Mouse (Mus musculus): Measurements from ENCODE around the gene Zfp605. TPM values are rescaled to one million over a fixed set of nuclear protein-coding genes. Genes with fewer than 3 reads are reported as not detected.
"Not testable (repeated sequence)": the region's sequence is repeated elsewhere in the genome, so short reads cannot be mapped to it uniquely, and the experiment has no call there.

Zfp605 gene
- polyA plus RNA-seq, 1 experiment from 2014 or later, result 12.5 TPM

DNA sequence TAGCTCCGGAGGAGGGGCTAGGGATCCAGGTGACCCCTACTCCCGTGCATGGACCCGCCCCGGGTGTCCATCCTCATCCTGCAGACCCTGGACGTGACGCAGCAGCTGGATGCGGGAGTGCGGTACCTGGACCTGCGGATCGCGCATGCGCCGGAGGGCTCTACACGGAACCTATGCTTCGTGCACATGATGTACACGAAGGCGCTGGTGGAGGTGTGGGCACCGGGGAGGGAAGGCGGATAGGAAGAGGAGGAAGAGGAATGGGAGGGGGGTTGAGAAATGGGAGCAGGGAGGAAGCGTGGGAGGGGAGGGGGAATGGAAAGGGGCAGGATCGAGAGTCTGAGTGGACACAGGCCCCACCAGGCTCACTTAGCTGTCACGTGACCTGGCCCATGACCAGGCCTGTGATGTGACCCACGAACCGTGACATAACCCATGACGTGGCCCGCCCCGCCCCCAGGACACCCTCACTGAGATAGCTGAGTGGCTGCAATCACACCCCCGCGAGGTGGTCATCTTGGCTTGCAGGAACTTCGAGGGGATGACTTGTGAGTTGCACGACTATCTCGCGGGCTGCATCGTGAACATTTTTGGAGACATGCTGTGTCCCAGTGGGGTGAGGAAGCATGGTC is 8.1 kb upstream of the Zfp605 start:
- Histone ChIP-seq H3K36me3 (peaks cover 41% of the 10 kb centered on the region), H3K9ac (peak overlapping the region; percentile 40; the same call in 1 of the 2 replicates), H3K4me3 (peak overlapping the region; percentile 31), H3K4me2 (replicated peaks) (peak overlapping the region; percentile 63), H3K9me3 (replicated peaks) (no peaks in the 10 kb centered on the region), H3K27me3 (peaks cover 18% of the 10 kb centered on the region), H3K27ac (no peak overlapping the region), H3K4me1 (peaks cover 28% of the 10 kb centered on the region)
- ATAC-seq (ENCODE audit: low FRiP score), result peak; percentile 41
- 21% methylated on average over 33 of the region's 34 CpGs for WGBS

DNA sequence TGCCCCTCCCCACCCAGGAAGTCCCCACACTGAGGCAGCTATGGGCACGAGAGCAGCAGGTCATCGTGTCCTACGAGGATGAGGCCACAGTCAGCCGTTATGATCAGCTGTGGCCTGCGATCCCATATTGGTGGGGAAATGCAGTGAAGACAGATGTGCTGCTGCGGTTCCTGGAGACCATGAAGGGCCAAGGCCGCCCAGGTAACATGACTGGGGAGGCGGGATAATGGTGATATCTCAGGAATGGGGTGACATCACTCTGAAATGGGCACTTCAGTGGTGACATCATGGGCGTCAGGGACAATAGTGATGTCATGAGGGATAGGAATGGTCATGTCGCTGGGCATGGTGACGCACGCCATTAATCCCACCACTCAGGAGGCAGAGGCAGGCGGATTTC is 7.5 kb upstream of the Zfp605 start:
- H3K36me3 ChIP-seq, result peaks cover 41% of the 10 kb centered on the region
- H3K4me2 ChIP-seq (replicated peaks), result no peak overlapping the region

DNA sequence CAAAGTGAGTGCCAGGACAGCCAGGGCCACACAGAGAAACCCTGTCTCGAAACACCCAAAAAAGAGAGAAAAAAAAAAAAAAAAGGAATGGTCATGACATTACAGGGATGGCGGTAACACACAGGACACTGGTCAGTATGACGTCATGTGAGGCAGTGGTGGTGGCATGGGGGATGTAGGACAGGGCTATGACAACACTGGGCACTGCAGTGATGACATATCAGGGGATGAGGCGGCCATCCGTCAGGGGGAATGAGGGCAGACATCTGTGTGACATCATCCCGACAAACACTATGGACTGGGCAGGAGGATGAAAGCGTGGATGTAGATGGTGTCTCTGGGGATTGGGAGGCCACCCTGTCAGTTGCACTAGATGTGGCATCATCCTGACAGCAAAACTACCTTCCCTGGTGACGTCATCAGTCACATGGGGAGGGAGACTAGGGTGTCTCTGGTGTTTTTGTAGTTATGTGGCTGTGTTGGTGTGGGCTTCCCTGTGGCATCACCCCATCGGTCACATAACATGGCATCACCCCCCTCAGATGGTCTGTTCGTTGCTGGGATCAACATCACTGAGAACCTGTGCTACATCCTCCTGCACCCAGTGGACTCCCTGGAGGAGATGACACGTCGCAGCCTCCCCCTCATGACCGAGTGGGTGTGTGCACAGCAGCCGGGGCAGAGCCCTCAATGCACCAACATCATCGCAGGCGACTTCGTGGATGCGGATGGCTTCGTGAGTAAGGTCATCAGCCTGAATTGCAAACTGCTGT is 6.9 kb upstream of the Zfp605 start:
- no peak overlapping the region for H3K4me2 ChIP-seq (replicated peaks)
- peaks cover 41% of the 10 kb centered on the region for H3K36me3 ChIP-seq
- no peak overlapping the region for H3K4me3 ChIP-seq
- ATAC-seq (ENCODE audit: low FRiP score), result no peak
- 97% methylated on average over 19 of the region's 19 CpGs for WGBS
- H3K27ac ChIP-seq, result no peak overlapping the region
- peaks cover 31% of the 10 kb centered on the region for H3K4me1 ChIP-seq
- H3K9me3 ChIP-seq (replicated peaks), result no peaks in the 10 kb centered on the region
- no peak overlapping the region for H3K9ac ChIP-seq
- peaks cover 18% of the 10 kb centered on the region for H3K27me3 ChIP-seq

More for the DNA sequence above, 7.5 kb upstream of the Zfp605 start:
- Histone ChIP-seq H3K4me1 (peaks cover 31% of the 10 kb centered on the region), H3K27ac (no peak overlapping the region), H3K9ac (no peak overlapping the region), H3K4me3 (no peak overlapping the region), H3K9me3 (replicated peaks) (no peaks in the 10 kb centered on the region), H3K27me3 (peaks cover 18% of the 10 kb centered on the region)
- WGBS, result 89% methylated on average over 13 of the region's 13 CpGs
- no peak for ATAC-seq (ENCODE audit: low FRiP score)

GRCm38 (mm10) chr5:110103901-110104615 is 5.8 kb upstream of the Zfp605 start:
- Histone ChIP-seq H3K4me2 (replicated peaks) (no peak overlapping the region), H3K36me3 (peaks cover 41% of the 10 kb centered on the region), H3K9me3 (replicated peaks) (no peaks in the 10 kb centered on the region), H3K9ac (no peak overlapping the region), H3K4me1 (peaks cover 31% of the 10 kb centered on the region), H3K4me3 (no peak overlapping the region), H3K27ac (no peak overlapping the region), H3K27me3 (peaks cover 18% of the 10 kb centered on the region)
- WGBS, result 94% methylated on average over 27 of the region's 27 CpGs
- no peak for ATAC-seq (ENCODE audit: low FRiP score)

- Histone ChIP-seq H3K4me2 (replicated peaks) (no peak overlapping the region), H3K27ac (no peak overlapping the region), H3K4me3 (no peak overlapping the region), H3K27me3 (peaks cover 18% of the 10 kb centered on the region), H3K36me3 (peaks cover 41% of the 10 kb centered on the region), H3K9me3 (replicated peaks) (no peaks in the 10 kb centered on the region), H3K4me1 (peaks cover 31% of the 10 kb centered on the region), H3K9ac (no peak overlapping the region)
- WGBS, result 95% methylated on average over 36 of the region's 36 CpGs
- ATAC-seq (ENCODE audit: low FRiP score), result no peak
These were observed 5.1 kb upstream of the Zfp605 start for GRCm38 (mm10) chr5:110104616-110105380.

- Histone ChIP-seq H3K36me3 (peaks cover 41% of the 10 kb centered on the region), H3K4me2 (replicated peaks) (peak overlapping the region; percentile 75), H3K9me3 (replicated peaks) (no peaks in the 10 kb centered on the region), H3K9ac (peak overlapping the region; percentile 81), H3K4me3 (peak overlapping the region; percentile 78), H3K27me3 (peaks cover 9% of the 10 kb centered on the region), H3K4me1 (peaks cover 24% of the 10 kb centered on the region), H3K27ac (no peak overlapping the region)
- WGBS, result 93% methylated on average over 26 of the region's 26 CpGs
- no peak for ATAC-seq (ENCODE audit: low FRiP score)
These were observed 3.6 kb upstream of the Zfp605 start for GRCm38 (mm10) chr5:110106140-110106871.

- peak; percentile 23 for ATAC-seq (ENCODE audit: low FRiP score)
- peaks cover 41% of the 10 kb centered on the region for H3K36me3 ChIP-seq
- H3K4me3 ChIP-seq, result peak overlapping the region; percentile 78
- H3K27ac ChIP-seq, result peak overlapping the region; percentile 97
- WGBS, result 13% methylated on average over 40 of the region's 41 CpGs
- H3K27me3 ChIP-seq, result peaks cover 3% of the 10 kb centered on the region; the same call in 1 of the 2 replicates
- H3K4me2 ChIP-seq (replicated peaks), result peak overlapping the region; percentile 75
- peak overlapping the region; percentile 81 for H3K9ac ChIP-seq
- no peaks in the 10 kb centered on the region for H3K9me3 ChIP-seq (replicated peaks)
- peaks cover 16% of the 10 kb centered on the region for H3K4me1 ChIP-seq
These were observed 2.9 kb upstream of the Zfp605 start for GRCm38 (mm10) chr5:110106901-110107564.

DNA sequence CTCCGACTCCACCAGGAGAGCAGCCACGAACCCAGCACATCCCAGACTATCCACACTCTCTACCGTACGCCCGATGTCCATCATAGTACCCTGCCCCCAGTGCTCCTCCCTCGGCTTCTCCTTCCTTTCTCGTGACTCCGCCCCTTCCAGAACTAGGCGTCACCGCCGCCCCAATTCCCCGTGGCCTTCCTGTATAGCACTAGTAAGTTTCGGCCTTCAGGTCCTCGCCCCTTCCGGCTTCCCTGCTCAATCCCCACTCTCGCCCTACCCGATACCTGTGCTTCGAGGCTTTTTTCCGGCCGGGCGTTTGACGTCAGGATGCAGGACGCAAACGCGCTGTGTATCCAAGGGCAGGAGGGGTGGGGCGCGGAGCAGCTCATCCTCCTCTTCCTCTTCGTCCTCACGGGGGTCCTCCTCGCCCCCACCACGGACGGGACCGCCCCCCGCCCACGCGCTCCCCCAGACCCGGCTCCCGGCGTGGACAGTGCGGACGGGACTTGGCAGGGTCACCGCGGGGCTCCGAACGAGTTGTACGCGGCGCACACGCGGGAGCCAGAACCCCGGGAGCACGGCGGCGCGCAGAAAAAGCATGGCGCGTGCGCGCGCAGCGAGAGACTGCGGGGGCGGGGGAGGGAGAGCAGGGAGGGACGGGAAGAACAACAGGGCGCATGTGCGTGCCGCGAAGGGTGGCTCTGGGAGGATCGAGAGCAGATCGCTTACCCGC is 2.1 kb upstream of the Zfp605 start, which contains the start of gene Gtpbp6:
TSS of gene Gtpbp6 (minus strand) at position 617 of the 724 bp plus-strand sequence.
- WGBS, result 1% methylated on average over 67 of the region's 71 CpGs
- no peaks in the 10 kb centered on the region for H3K27me3 ChIP-seq
- H3K27ac ChIP-seq, result peak within 1 kb of the TSS; percentile 97
- peaks cover 40% of the 10 kb centered on the region for H3K36me3 ChIP-seq
- H3K4me3 ChIP-seq, result peak within 1 kb of the TSS; percentile 78
- H3K4me1 ChIP-seq, result peaks cover 15% of the 10 kb centered on the region
- no peaks in the 10 kb centered on the region for H3K9me3 ChIP-seq (replicated peaks)
- H3K4me2 ChIP-seq (replicated peaks), result peak within 1 kb of the TSS; percentile 75
- H3K9ac ChIP-seq, result peak within 1 kb of the TSS; percentile 81
- ATAC-seq (ENCODE audit: low FRiP score), result peak; percentile 83

DNA sequence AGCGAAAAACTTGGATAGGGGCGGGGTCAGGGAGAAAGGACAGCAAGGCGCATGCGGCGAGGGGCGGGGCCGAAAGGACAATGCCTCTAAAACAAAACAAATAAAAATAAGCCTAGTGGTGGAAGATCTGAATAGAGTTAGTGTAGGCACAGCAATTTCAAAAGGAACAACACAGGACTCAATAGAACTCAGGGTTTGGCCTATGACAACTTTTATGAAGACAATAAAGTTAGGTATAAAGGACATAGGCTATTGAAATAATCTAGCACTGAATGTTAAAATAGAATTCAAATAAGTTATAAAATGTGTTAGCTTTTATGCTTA is 1.6 kb upstream of the Zfp605 start:
- Histone ChIP-seq H3K9ac (peak overlapping the region; percentile 81), H3K4me2 (replicated peaks) (peak overlapping the region; percentile 75), H3K4me1 (peaks cover 15% of the 10 kb centered on the region), H3K27me3 (no peaks in the 10 kb centered on the region), H3K4me3 (peak overlapping the region; percentile 78), H3K27ac (peak overlapping the region; percentile 97), H3K36me3 (peaks cover 40% of the 10 kb centered on the region), H3K9me3 (replicated peaks) (no peaks in the 10 kb centered on the region)
- 0% methylated on average over 7 of the region's 7 CpGs for WGBS
- no peak for ATAC-seq (ENCODE audit: low FRiP score)

DNA sequence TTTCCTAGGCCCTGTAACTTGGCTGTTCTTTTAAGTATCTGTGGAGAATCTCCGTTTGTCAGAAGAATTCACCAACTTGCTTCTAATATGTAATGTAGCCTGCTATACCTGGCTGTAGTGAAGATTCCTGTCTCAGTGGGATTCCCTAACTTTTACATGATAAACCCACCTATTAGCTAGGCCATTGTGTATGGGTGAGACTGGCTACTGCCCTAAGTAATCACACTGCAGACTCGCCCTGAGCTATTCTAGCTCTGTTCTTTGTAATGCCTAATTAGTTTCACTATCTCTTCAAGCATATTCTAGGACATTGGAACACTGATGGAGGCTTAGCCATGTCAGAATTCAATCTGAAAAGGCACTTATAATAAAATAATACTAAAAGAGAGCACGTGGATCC is 12.5 kb downstream of the Zfp605 start:
- H3K4me2 ChIP-seq (replicated peaks); H3K9me3 ChIP-seq (replicated peaks); H3K9ac ChIP-seq; H3K4me1 ChIP-seq; H3K27me3 ChIP-seq; ATAC-seq (ENCODE audit: low FRiP score); H3K27ac ChIP-seq; H3K4me3 ChIP-seq: not testable (repeated sequence)
- WGBS, result 90% methylated on average over 3 of the region's 3 CpGs
- H3K36me3 ChIP-seq, result peaks cover 70% of the 10 kb centered on the region

All from hindbrain, embryonic 12.5 days (tissue).